Mouse (Mus musculus): ENCODE data around the gene Crybb3. TPM values are rescaled to one million over a fixed set of nuclear protein-coding genes. Genes with fewer than 3 reads are reported as not detected.
A peak's percentile ranks its signal among the peaks of the same experiment; 100 is the strongest.
"Not testable (repeated sequence)": the region's sequence is repeated elsewhere in the genome, so short reads cannot be mapped to it uniquely, and the experiment has no call there.

The Crybb3 gene
- polyA plus RNA-seq, 1 experiment from 2014 or later: not detected

GRCm38 (mm10) chr5:113119291-113119690 is 37.9 kb upstream of the Crybb3 start:
- no peak overlapping the region for H3K27ac ChIP-seq (ENCODE audit: low read depth, low read length)
- H3K27me3 ChIP-seq (ENCODE audit: control insufficient read depth, insufficient read depth, low read length): no peaks in the 10 kb centered on the region
- no peak overlapping the region for H3K4me2 ChIP-seq (ENCODE audit: low read depth)
- H3K4me3 ChIP-seq (ENCODE audit: low read depth, low read length): no peak overlapping the region
- peaks cover 8% of the 10 kb centered on the region; the same call in 1 of the 2 replicates for H3K4me1 ChIP-seq (ENCODE audit: control insufficient read depth, insufficient read depth, low read length)
- 88% methylated on average over 9 of the region's 9 CpGs for WGBS
- no peaks in the 10 kb centered on the region for H3K9me3 ChIP-seq (ENCODE audit: control insufficient read depth, low read length)
- ATAC-seq (ENCODE audit: insufficient read depth, low FRiP score, low TSS enrichment) (no peak), DNase-seq (ENCODE audit: low spot score) (no peak)
- no peaks in the 10 kb centered on the region for H3K36me3 ChIP-seq (ENCODE audit: control insufficient read depth, insufficient read depth, low read length)
- no peak overlapping the region; the same call in 1 of the 2 replicates for H3K9ac ChIP-seq (ENCODE audit: low read length)

DNA sequence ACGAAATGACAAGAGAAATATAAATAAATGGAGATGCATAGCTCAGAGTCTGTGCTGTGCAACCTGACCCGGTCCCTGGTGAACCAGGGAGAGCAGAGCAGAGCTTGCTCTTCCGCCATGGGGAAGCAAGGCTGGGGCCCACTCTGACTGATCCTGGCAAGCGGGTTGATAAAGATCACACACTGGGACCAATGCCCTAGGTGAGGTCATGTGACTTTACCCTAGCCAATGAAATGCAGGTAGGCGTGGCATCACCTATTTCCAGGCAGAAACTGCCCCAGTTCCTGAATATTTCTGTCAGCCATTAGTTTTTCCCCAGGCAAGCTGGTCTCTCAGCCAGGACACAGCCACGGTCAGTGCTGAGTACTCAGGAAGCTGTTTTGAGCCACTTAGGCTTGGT is 37.3 kb upstream of the Crybb3 start:
- no peak overlapping the region for H3K4me2 ChIP-seq (ENCODE audit: low read depth)
- H3K27ac ChIP-seq (ENCODE audit: low read depth, low read length): no peak overlapping the region
- no peaks in the 10 kb centered on the region for H3K9me3 ChIP-seq (ENCODE audit: control insufficient read depth, low read length)
- peaks cover 8% of the 10 kb centered on the region; the same call in 1 of the 2 replicates for H3K4me1 ChIP-seq (ENCODE audit: control insufficient read depth, insufficient read depth, low read length)
- ATAC-seq (ENCODE audit: insufficient read depth, low FRiP score, low TSS enrichment) (no peak), DNase-seq (ENCODE audit: low spot score) (no peak)
- 53% methylated on average over 6 of the region's 6 CpGs for WGBS
- no peak overlapping the region for H3K4me3 ChIP-seq (ENCODE audit: low read depth, low read length)
- H3K9ac ChIP-seq (ENCODE audit: low read length): no peak overlapping the region
- H3K36me3 ChIP-seq (ENCODE audit: control insufficient read depth, insufficient read depth, low read length): no peaks in the 10 kb centered on the region
- no peaks in the 10 kb centered on the region for H3K27me3 ChIP-seq (ENCODE audit: control insufficient read depth, insufficient read depth, low read length)

- Histone ChIP-seq H3K36me3 (ENCODE audit: control insufficient read depth, insufficient read depth, low read length) (no peaks in the 10 kb centered on the region), H3K4me3 (ENCODE audit: low read depth, low read length) (no peak overlapping the region), H3K9ac (ENCODE audit: low read length) (no peak overlapping the region), H3K9me3 (ENCODE audit: control insufficient read depth, low read length) (no peaks in the 10 kb centered on the region), H3K4me2 (ENCODE audit: low read depth) (no peak overlapping the region), H3K27ac (ENCODE audit: low read depth, low read length) (no peak overlapping the region), H3K4me1 (ENCODE audit: control insufficient read depth, insufficient read depth, low read length) (peaks cover 8% of the 10 kb centered on the region; the same call in 1 of the 2 replicates), H3K27me3 (ENCODE audit: control insufficient read depth, insufficient read depth, low read length) (no peaks in the 10 kb centered on the region)
- WGBS: 80% methylated on average over 5 of the region's 5 CpGs
- no peak for ATAC-seq (ENCODE audit: insufficient read depth, low FRiP score, low TSS enrichment)
- no peak for DNase-seq (ENCODE audit: low spot score)
Measured at GRCm38 (mm10) chr5:113117361-113117760, 36.0 kb upstream of the Crybb3 start.

GRCm38 (mm10) chr5:113115896-113116295 is 34.5 kb upstream of the Crybb3 start:
- no peak for ATAC-seq (ENCODE audit: insufficient read depth, low FRiP score, low TSS enrichment)
- 57% methylated on average over 10 of the region's 10 CpGs for WGBS
- no peak overlapping the region for H3K27ac ChIP-seq (ENCODE audit: low read depth, low read length)

DNA sequence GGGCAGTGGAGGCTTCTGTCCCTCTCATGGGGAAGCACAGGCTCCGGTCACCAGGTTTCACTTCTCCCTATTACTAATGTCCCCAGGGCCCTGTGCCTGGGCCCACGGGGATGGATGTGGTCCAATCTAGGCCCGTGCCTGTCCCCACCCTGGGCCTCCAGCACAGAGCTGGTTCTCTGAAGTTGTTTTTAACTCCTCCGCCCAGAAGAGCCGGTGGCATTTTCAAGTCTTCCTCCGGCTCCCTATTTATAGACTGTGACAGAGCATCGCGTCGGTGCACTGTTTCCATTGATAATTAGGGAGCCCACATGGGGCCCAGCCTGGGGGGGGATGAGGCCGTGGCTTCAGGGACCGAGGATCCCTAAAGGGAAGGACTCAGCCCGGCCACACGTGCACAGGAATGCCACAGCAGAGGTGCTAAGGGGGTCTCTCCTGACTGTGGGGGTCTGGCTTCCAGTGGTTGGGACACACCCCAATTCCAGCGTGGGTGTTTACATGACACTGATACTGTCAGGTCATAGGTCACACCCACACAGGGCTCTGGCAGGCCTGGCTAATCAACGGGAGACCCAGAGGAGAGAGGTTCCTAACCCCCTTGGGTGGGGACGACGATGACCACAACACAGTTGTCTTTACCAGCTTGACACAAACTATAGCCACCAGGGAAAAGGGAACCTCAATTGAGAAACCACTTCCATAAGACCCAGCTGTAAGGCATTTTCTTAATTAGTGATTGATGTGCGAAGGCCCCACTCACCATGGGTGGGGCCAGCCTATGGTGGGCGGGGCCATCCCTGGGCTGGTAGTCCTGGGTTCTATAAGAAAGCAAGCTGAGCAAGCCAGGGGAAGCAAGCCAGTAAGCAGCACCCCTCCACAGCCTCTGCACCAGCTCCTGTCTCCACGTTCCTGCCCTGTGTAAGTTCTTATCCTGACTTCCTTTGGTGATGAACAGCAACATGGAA is 33.2 kb upstream of the Crybb3 start:
- Histone ChIP-seq H3K4me3 (ENCODE audit: low read depth, low read length) (no peak overlapping the region), H3K27me3 (ENCODE audit: control insufficient read depth, insufficient read depth, low read length) (no peaks in the 10 kb centered on the region), H3K9ac (ENCODE audit: low read length) (no peak overlapping the region; the same call in 1 of the 2 replicates), H3K9me3 (ENCODE audit: control insufficient read depth, low read length) (no peaks in the 10 kb centered on the region), H3K27ac (ENCODE audit: low read depth, low read length) (no peak overlapping the region), H3K36me3 (ENCODE audit: control insufficient read depth, insufficient read depth, low read length) (no peaks in the 10 kb centered on the region), H3K4me2 (ENCODE audit: low read depth) (no peak overlapping the region), H3K4me1 (ENCODE audit: control insufficient read depth, insufficient read depth, low read length) (peaks cover 7% of the 10 kb centered on the region)
- 57% methylated on average over 20 of the region's 20 CpGs for WGBS
- ATAC-seq (ENCODE audit: insufficient read depth, low FRiP score, low TSS enrichment) (no peak), DNase-seq (ENCODE audit: low spot score) (no peak)

More at GRCm38 (mm10) chr5:113115896-113116295, 34.5 kb upstream of the Crybb3 start:
- Histone ChIP-seq H3K9ac (ENCODE audit: low read length) (no peak overlapping the region), H3K4me3 (ENCODE audit: low read depth, low read length) (no peak overlapping the region), H3K27me3 (ENCODE audit: control insufficient read depth, insufficient read depth, low read length) (no peaks in the 10 kb centered on the region), H3K4me1 (ENCODE audit: control insufficient read depth, insufficient read depth, low read length) (peaks cover 8% of the 10 kb centered on the region), H3K36me3 (ENCODE audit: control insufficient read depth, insufficient read depth, low read length) (no peaks in the 10 kb centered on the region), H3K9me3 (ENCODE audit: control insufficient read depth, low read length) (no peaks in the 10 kb centered on the region), H3K4me2 (ENCODE audit: low read depth) (no peak overlapping the region)
- no peak for DNase-seq (ENCODE audit: low spot score)

GRCm38 (mm10) chr5:113113120-113113519 is 31.7 kb upstream of the Crybb3 start:
- no peak overlapping the region for H3K27ac ChIP-seq (ENCODE audit: low read depth, low read length)
- WGBS: 42% methylated on average over 5 of the region's 5 CpGs

DNA sequence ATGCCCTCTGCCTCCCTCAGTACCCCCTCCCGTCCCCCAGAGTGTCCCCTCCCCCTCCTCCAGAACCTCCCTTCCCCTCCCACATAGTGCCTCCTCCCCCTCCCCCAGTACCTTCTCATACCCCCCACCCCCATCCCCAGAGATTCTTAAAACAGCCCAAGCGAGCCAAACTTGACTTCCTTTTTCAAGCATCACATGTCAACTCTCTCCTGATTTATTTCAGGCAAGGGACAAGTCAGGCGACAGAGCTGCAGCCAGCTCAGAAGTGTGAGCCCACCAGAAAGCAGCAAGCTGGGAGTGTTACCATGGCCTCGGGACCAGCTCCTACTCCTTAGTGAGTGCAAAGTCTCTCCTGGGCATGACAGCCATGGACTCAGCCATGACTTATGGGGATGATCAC is 30.0 kb upstream of the Crybb3 start:
- H3K9me3 ChIP-seq (ENCODE audit: control insufficient read depth, low read length): no peaks in the 10 kb centered on the region
- H3K4me2 ChIP-seq (ENCODE audit: low read depth): no peak overlapping the region
- DNase-seq (ENCODE audit: low spot score) (peak; percentile 15), ATAC-seq (ENCODE audit: insufficient read depth, low FRiP score, low TSS enrichment) (no peak)
- H3K9ac ChIP-seq (ENCODE audit: low read length): no peak overlapping the region
- no peak overlapping the region for H3K4me3 ChIP-seq (ENCODE audit: low read depth, low read length)
- H3K27me3 ChIP-seq (ENCODE audit: control insufficient read depth, insufficient read depth, low read length): no peaks in the 10 kb centered on the region
- 10% methylated on average over 4 of the region's 4 CpGs for WGBS
- no peaks in the 10 kb centered on the region for H3K36me3 ChIP-seq (ENCODE audit: control insufficient read depth, insufficient read depth, low read length)
- H3K4me1 ChIP-seq (ENCODE audit: control insufficient read depth, insufficient read depth, low read length): peaks cover 7% of the 10 kb centered on the region
- H3K27ac ChIP-seq (ENCODE audit: low read depth, low read length): no peak overlapping the region

More at GRCm38 (mm10) chr5:113113120-113113519, 31.7 kb upstream of the Crybb3 start:
- Histone ChIP-seq H3K4me1 (ENCODE audit: control insufficient read depth, insufficient read depth, low read length) (peaks cover 7% of the 10 kb centered on the region), H3K9me3 (ENCODE audit: control insufficient read depth, low read length) (no peaks in the 10 kb centered on the region), H3K9ac (ENCODE audit: low read length) (no peak overlapping the region), H3K4me3 (ENCODE audit: low read depth, low read length) (no peak overlapping the region), H3K4me2 (ENCODE audit: low read depth) (no peak overlapping the region), H3K36me3 (ENCODE audit: control insufficient read depth, insufficient read depth, low read length) (no peaks in the 10 kb centered on the region), H3K27me3 (ENCODE audit: control insufficient read depth, insufficient read depth, low read length) (no peaks in the 10 kb centered on the region)
- no peak for DNase-seq (ENCODE audit: low spot score)
- no peak for ATAC-seq (ENCODE audit: insufficient read depth, low FRiP score, low TSS enrichment)

DNA sequence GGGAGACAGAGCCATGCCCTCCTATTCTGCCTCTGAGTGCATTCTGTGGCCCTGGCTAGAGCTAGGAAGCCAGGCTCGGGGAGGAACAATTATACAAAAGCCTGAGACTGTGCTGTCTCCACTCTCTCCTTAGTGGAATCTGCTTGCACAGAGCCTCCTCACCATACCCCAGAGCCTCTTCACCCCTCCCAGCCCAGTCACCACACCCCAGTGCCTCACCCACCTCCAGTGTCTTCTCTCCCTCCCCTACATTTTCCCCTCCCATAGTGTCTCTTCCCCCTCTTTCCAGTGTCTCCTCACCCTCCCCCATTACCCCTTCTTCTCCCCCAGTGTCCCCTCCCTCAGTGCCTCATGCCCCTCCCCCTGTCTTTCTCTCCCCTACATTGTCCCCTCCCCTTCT is 29.5 kb upstream of the Crybb3 start:
- no peak for DNase-seq (ENCODE audit: low spot score)
- peak overlapping the region; percentile 44 for H3K9ac ChIP-seq (ENCODE audit: low read length)

GRCm38 (mm10) chr5:113109651-113110050 is 28.3 kb upstream of the Crybb3 start:
- WGBS: 85% methylated on average over 2 of the region's 2 CpGs
- not testable (repeated sequence) for ATAC-seq (ENCODE audit: insufficient read depth, low FRiP score, low TSS enrichment); H3K4me2 ChIP-seq (ENCODE audit: low read depth)

More for the DNA sequence above, 29.5 kb upstream of the Crybb3 start:
- H3K4me2 ChIP-seq (ENCODE audit: low read depth): no peak overlapping the region
- no peak overlapping the region for H3K4me3 ChIP-seq (ENCODE audit: low read depth, low read length)
- no peaks in the 10 kb centered on the region for H3K9me3 ChIP-seq (ENCODE audit: control insufficient read depth, low read length)
- no peak for ATAC-seq (ENCODE audit: insufficient read depth, low FRiP score, low TSS enrichment)
- H3K27me3 ChIP-seq (ENCODE audit: control insufficient read depth, insufficient read depth, low read length): no peaks in the 10 kb centered on the region
- WGBS: 0% methylated on average over 1 of the region's 1 CpGs
- peak overlapping the region; percentile 64; the same call in 1 of the 2 replicates for H3K27ac ChIP-seq (ENCODE audit: low read depth, low read length)
- peaks cover 7% of the 10 kb centered on the region for H3K4me1 ChIP-seq (ENCODE audit: control insufficient read depth, insufficient read depth, low read length)
- no peaks in the 10 kb centered on the region for H3K36me3 ChIP-seq (ENCODE audit: control insufficient read depth, insufficient read depth, low read length)

More at GRCm38 (mm10) chr5:113109651-113110050, 28.3 kb upstream of the Crybb3 start:
- H3K4me1 ChIP-seq (ENCODE audit: control insufficient read depth, insufficient read depth, low read length); H3K36me3 ChIP-seq (ENCODE audit: control insufficient read depth, insufficient read depth, low read length); H3K9ac ChIP-seq (ENCODE audit: low read length); H3K4me3 ChIP-seq (ENCODE audit: low read depth, low read length); DNase-seq (ENCODE audit: low spot score); H3K9me3 ChIP-seq (ENCODE audit: control insufficient read depth, low read length); H3K27me3 ChIP-seq (ENCODE audit: control insufficient read depth, insufficient read depth, low read length); H3K27ac ChIP-seq (ENCODE audit: low read depth, low read length): not testable (repeated sequence)
